10 mouse cellular contexts compared by ENCODE assay signal in the genomic region with DNA sequence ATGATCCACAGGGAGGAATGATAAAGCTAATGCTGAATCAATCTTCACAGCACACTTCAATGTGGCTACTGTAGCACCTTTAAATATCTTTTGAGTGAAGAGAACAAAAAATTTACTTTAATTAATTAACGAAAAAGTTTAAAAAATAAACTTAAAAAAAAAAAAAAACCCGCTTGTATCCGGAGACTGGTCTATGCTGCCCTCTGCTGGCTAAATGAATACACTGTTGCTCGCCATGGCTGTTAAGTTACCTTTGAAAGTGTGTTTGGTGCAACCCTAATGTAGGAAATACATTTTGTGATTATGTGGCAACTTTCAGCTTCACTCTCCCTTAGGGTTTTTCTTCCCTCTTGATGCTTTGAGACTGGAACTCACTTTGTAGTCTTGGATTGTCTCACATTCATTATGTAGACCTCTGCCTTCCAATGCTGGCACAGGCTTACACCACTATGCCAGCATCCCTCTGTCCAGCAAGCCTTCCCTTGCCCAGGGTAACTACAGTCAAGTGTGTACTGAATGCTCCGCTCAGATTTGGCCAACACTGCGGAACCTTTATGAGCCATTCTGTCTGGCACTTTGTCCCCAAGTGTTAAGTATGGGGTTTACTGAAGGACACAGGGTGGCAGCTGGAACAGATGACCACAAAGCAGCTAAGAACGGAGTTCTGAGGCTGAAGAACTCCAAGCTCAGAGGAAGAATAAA. TPM values are rescaled to one million over a fixed set of nuclear protein-coding genes. Genes with fewer than 3 reads are reported as not detected.
DNase-seq lines count a peak whose midpoint lies in the region; ATAC-seq lines count a peak whose summit lies in the region.
"Had no signal": no experiment of that assay in that cellular context is flagged by ENCODE, and none has a peak within 500 bp of the region (broad histone marks: within the 10 kb centered on the region; RNA-seq: fewer than 3 reads in every experiment).

No protein-coding gene starts in this region.

- no peaks in the 10 kb centered on the region; the same call in 1 of the 2 replicates for H3K4me1 ChIP-seq in kidney, embryonic 16.5 days (ENCODE audit: insufficient read depth, low read length)
- H3K4me1 ChIP-seq in megakaryocyte, embryonic 14.5 days, result peaks cover 65% of the 10 kb centered on the region
- peaks cover 11% of the 10 kb centered on the region for H3K4me1 ChIP-seq in intestine, embryonic 15.5 days (replicated peaks)
- H3K4me1 ChIP-seq: liver, embryonic 13.5 days had no signal

- intact Hi-C loops in heart, postnatal 25 days (cut with DNase I), result loop anchor here (1.0 to 5.0 kb wide), 3 partner anchors 34 to 353 kb away; no protein-coding TSS in a partner anchor

- WGBS in kidney, embryonic 16.5 days, result 27% methylated on average over 7 of the region's 7 CpGs
- 24% methylated on average over 7 of the region's 7 CpGs for WGBS in intestine, embryonic 15.5 days

- peak; percentile 74 for DNase-seq in heart, adult 8-10 months (ENCODE audit: low spot score)
- DNase-seq in heart, postnatal 25 days (ENCODE audit: low spot score), result no peak
- DNase-seq in 3T3-L1 (ENCODE audit: low read depth, low spot score), result peak; percentile 74
- peak; percentile 62 to 76 for DNase-seq in CD8-positive naive resting alpha-beta T cell, adult 2 months (ENCODE audit: low read depth in 2 of 2, low spot score in 2 of 2)
- DNase-seq in cerebellum, adult 9-11 months, result peak; percentile 50
- DNase-seq: liver, embryonic 13.5 days had no signal

- no peak overlapping the region for H3K27ac ChIP-seq in kidney, embryonic 16.5 days (ENCODE audit: low read length)
- H3K27ac ChIP-seq in intestine, embryonic 15.5 days, result no peak overlapping the region
- H3K27ac ChIP-seq: liver, embryonic 13.5 days had no signal

- H3K27me3 ChIP-seq in kidney, embryonic 16.5 days (ENCODE audit: insufficient read depth, low read length), result no peaks in the 10 kb centered on the region
- H3K27me3 ChIP-seq in megakaryocyte, embryonic 14.5 days (replicated peaks), result no peaks in the 10 kb centered on the region
- no peaks in the 10 kb centered on the region for H3K27me3 ChIP-seq in intestine, embryonic 15.5 days (replicated peaks)
- H3K27me3 ChIP-seq: liver, embryonic 13.5 days had no signal

- H3K9me3 ChIP-seq in kidney, embryonic 16.5 days (ENCODE audit: low read length), result no peaks in the 10 kb centered on the region
- no peaks in the 10 kb centered on the region for H3K9me3 ChIP-seq in megakaryocyte, embryonic 14.5 days
- no peaks in the 10 kb centered on the region for H3K9me3 ChIP-seq in intestine, embryonic 15.5 days
- H3K9me3 ChIP-seq: liver, embryonic 13.5 days had no signal

- ATAC-seq in kidney, embryonic 16.5 days (ENCODE audit: low FRiP score, low TSS enrichment), result no peak
- ATAC-seq in intestine, embryonic 15.5 days, result no peak

- no peak overlapping the region for H3K9ac ChIP-seq in kidney, embryonic 16.5 days (replicated peaks; ENCODE audit: low read length)
- H3K9ac ChIP-seq in intestine, embryonic 15.5 days, result no peak overlapping the region
- H3K9ac ChIP-seq: liver, embryonic 13.5 days had no signal

- no peak overlapping the region for H3K4me3 ChIP-seq in kidney, embryonic 16.5 days (ENCODE audit: low read length)
- peak overlapping the region; percentile 34 for H3K4me3 ChIP-seq in megakaryocyte, embryonic 14.5 days (replicated peaks)
- no peak overlapping the region for H3K4me3 ChIP-seq in intestine, embryonic 15.5 days (replicated peaks)
- H3K4me3 ChIP-seq: erythroblast, embryonic 14.5 days; liver, embryonic 13.5 days had no signal

- no peaks in the 10 kb centered on the region for H3K36me3 ChIP-seq in kidney, embryonic 16.5 days (ENCODE audit: insufficient read depth, low read length)
- peaks cover 6% of the 10 kb centered on the region for H3K36me3 ChIP-seq in megakaryocyte, embryonic 14.5 days (replicated peaks; ENCODE audit: low read length)
- no peaks in the 10 kb centered on the region for H3K36me3 ChIP-seq in intestine, embryonic 15.5 days
- H3K36me3 ChIP-seq: liver, embryonic 13.5 days had no signal

- H3K4me2 ChIP-seq in kidney, embryonic 16.5 days (replicated peaks; ENCODE audit: low read depth, low read length), result 0 out of 2 replicates have a peak overlapping the region, but pooled peaks have one; percentile 17
- no peak overlapping the region for H3K4me2 ChIP-seq in intestine, embryonic 15.5 days (replicated peaks)
- H3K4me2 ChIP-seq: liver, embryonic 13.5 days had no signal

RNA-seq across cellular contexts. Expression of gene Cyth1, which starts 27.7 kb away (rescaled TPM):
- 10 to 100 TPM; 34.5 to 56.9 (median 50.9) TPM for total RNA-seq in heart, adult 8-10 months (2022)
- total RNA-seq in heart, postnatal 25 days (2021), result 10 to 100 TPM; 48.9 to 53.8 TPM
- 17.9 and 18.2 TPM in 2 replicates for polyA plus RNA-seq in kidney, embryonic 16.5 days (2015; fragmentation: Nextera tagmentation; extraction: Ambion mirVana)
- polyA plus RNA-seq in megakaryocyte, embryonic 14.5 days (2012; ENCODE audit: insufficient read depth, low replicate concordance), result 4.4 and 9.3 TPM in 2 replicates
- polyA plus RNA-seq in intestine, embryonic 15.5 days (2015; fragmentation: Nextera tagmentation; extraction: Ambion mirVana), result 11.6 and 12.1 TPM in 2 replicates
